Mouse (Mus musculus) ES-E14 (cell line): ENCODE results near the gene Gm49027.
A peak's percentile ranks its signal among the peaks of the same experiment; 100 is the strongest.

Experiments
- CHD2 ChIP-seq: IDR thresholded peaks from 2 replicates; pipeline ENCODE4 v1.6.1; 2014; ENCODE audit warnings: mild to moderate bottlenecking, low read depth, low read length, inconsistent platforms
- ZC3H11A ChIP-seq: IDR thresholded peaks from 2 replicates; pipeline ENCODE4 v1.6.1; 2012; ENCODE audit warnings: low read depth, mild to moderate bottlenecking, inconsistent platforms, low read length, borderline replicate concordance
- ZNF384 ChIP-seq: IDR thresholded peaks from 2 replicates; pipeline ENCODE4 v1.6.1; 2012; ENCODE audit warnings: low read depth, low read length, inconsistent platforms

DNA sequence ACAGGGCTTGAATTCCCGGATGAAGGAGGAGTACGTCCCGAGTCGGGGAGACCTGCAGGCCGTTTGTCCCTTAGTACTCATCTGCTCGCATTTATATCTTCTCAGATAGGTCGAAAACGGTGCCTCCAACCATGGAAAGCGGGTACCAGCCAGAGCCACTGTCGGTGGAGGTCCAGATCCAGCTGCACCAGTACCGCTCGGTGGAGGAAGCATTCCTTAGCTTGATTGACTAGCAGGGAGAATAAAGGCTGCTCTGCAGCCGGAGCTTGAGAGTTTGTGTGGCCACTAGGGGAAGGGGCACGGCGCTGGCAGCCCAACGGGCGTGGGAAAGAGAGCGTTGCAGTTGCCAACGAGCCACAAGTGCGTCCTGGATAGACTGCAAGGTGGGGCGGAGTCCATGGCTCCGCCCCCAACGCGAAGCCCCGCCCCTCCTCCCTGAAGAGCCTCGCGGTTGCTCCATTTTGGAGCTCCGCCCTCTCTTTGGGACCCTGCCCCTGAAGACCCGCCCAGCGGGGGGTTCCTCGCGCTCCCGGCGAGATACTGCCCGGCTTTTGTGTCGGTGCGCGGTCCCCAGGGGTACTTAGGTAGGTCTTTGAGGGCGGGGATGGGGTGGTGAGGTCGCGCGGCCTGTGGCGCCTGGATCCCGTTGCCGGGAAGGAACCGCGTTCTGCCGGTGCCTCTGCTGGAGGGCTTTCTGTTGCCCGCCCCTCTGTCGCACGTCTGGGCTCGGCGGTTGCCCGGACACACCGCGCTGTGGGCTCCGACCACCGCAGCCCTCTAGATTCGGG lies 17.2 kb downstream of the Gm49027 start:
- TF ChIP-seq ZC3H11A (no peak), CHD2 (0 out of 2 replicates have a peak, but pooled peaks have one; percentile 17), ZNF384 (no peak)
